Mouse (Mus musculus): ENCODE data around the gene Rtn4r. TPM values are rescaled to one million over a fixed set of nuclear protein-coding genes. Genes with fewer than 3 reads are reported as not detected.

Gene Rtn4r
- total and polyA plus RNA-seq, 2 experiments from 2014 or later = 28.0 to 33.5 TPM

- H3K9ac ChIP-seq = no peak overlapping the region
- H3K27me3 ChIP-seq (ENCODE audit: insufficient read depth, low read length) = no peaks in the 10 kb centered on the region
- H3K4me2 ChIP-seq (ENCODE audit: low read depth) = no peak overlapping the region
- ATAC-seq (peak; percentile 74; the same call in 1 of the 2 replicates), DNase-seq (peak; percentile 68)
- no peak overlapping the region for H3K4me3 ChIP-seq (ENCODE audit: low read depth, low read length)
- no peaks in the 10 kb centered on the region for H3K9me3 ChIP-seq (ENCODE audit: low read length)
- peak; percentile 85 for TF ChIP-seq CTCF (IDR thresholded peaks at IDR 0.05; ENCODE audit: low read depth)
- WGBS = 58% methylated on average over 5 of the region's 5 CpGs
- no peaks in the 10 kb centered on the region for H3K36me3 ChIP-seq (ENCODE audit: insufficient read depth)
- H3K4me1 ChIP-seq (ENCODE audit: insufficient read depth) = no peaks in the 10 kb centered on the region
- H3K27ac ChIP-seq (ENCODE audit: low read depth, low read length) = no peak overlapping the region
These were observed 19.0 kb upstream of the Rtn4r start for GRCm38 (mm10) chr16:18108221-18108966.

- H3K9ac ChIP-seq = no peak overlapping the region
- no peak overlapping the region for H3K4me3 ChIP-seq (ENCODE audit: low read depth, low read length)
- ATAC-seq = no peak
- no peaks in the 10 kb centered on the region for H3K36me3 ChIP-seq (ENCODE audit: insufficient read depth)
- H3K27me3 ChIP-seq (ENCODE audit: insufficient read depth, low read length) = no peaks in the 10 kb centered on the region
- no peaks in the 10 kb centered on the region for H3K9me3 ChIP-seq (ENCODE audit: low read length)
- TF ChIP-seq CTCF (IDR thresholded peaks at IDR 0.05; ENCODE audit: low read depth) = no peak
- no peak overlapping the region for H3K4me2 ChIP-seq (ENCODE audit: low read depth)
- WGBS = 80% methylated on average over 7 of the region's 7 CpGs
- no peak overlapping the region for H3K27ac ChIP-seq (ENCODE audit: low read depth, low read length)
- no peak for DNase-seq
- H3K4me1 ChIP-seq (ENCODE audit: insufficient read depth) = no peaks in the 10 kb centered on the region
These were observed 16.4 kb upstream of the Rtn4r start for GRCm38 (mm10) chr16:18111042-18111441.

- Histone ChIP-seq H3K36me3 (ENCODE audit: insufficient read depth) (no peaks in the 10 kb centered on the region), H3K27ac (ENCODE audit: low read depth, low read length) (0 out of 2 replicates have a peak overlapping the region, but pooled peaks have one; percentile 35), H3K27me3 (ENCODE audit: insufficient read depth, low read length) (no peaks in the 10 kb centered on the region), H3K4me2 (ENCODE audit: low read depth) (no peak overlapping the region), H3K4me3 (ENCODE audit: low read depth, low read length) (no peak overlapping the region), H3K4me1 (ENCODE audit: insufficient read depth) (no peaks in the 10 kb centered on the region), H3K9me3 (ENCODE audit: low read length) (no peaks in the 10 kb centered on the region), H3K9ac (no peak overlapping the region)
- 69% methylated on average over 4 of the region's 4 CpGs for WGBS
- TF ChIP-seq CTCF (IDR thresholded peaks at IDR 0.05; ENCODE audit: low read depth) = no peak
- ATAC-seq (no peak), DNase-seq (no peak)
These were observed 11.0 kb upstream of the Rtn4r start for GRCm38 (mm10) chr16:18116467-18116866.

- no peak for DNase-seq
- H3K27me3 ChIP-seq (ENCODE audit: insufficient read depth, low read length) = no peaks in the 10 kb centered on the region
- H3K36me3 ChIP-seq (ENCODE audit: insufficient read depth) = no peaks in the 10 kb centered on the region
- H3K9me3 ChIP-seq (ENCODE audit: low read length) = no peaks in the 10 kb centered on the region
- H3K9ac ChIP-seq = no peak overlapping the region
- TF ChIP-seq CTCF (IDR thresholded peaks at IDR 0.05; ENCODE audit: low read depth) = no peak
- H3K4me2 ChIP-seq (ENCODE audit: low read depth) = no peak overlapping the region
- H3K4me3 ChIP-seq (ENCODE audit: low read depth, low read length) = no peak overlapping the region
- ATAC-seq = no peak
- H3K4me1 ChIP-seq (ENCODE audit: insufficient read depth) = no peaks in the 10 kb centered on the region
- no peak overlapping the region for H3K27ac ChIP-seq (ENCODE audit: low read depth, low read length)
- 83% methylated on average over 3 of the region's 3 CpGs for WGBS
These were observed 9.2 kb upstream of the Rtn4r start for GRCm38 (mm10) chr16:18118285-18118684.

- no peak overlapping the region for H3K4me2 ChIP-seq (ENCODE audit: low read depth)
- 12% methylated on average over 8 of the region's 8 CpGs for WGBS
- peak; percentile 90 for TF ChIP-seq CTCF (IDR thresholded peaks at IDR 0.05; ENCODE audit: low read depth)
- H3K27ac ChIP-seq (ENCODE audit: low read depth, low read length) = no peak overlapping the region
- H3K4me3 ChIP-seq (ENCODE audit: low read depth, low read length) = no peak overlapping the region
- no peaks in the 10 kb centered on the region for H3K9me3 ChIP-seq (ENCODE audit: low read length)
- no peaks in the 10 kb centered on the region for H3K27me3 ChIP-seq (ENCODE audit: insufficient read depth, low read length)
- DNase-seq = peak; percentile 80
- no peaks in the 10 kb centered on the region for H3K4me1 ChIP-seq (ENCODE audit: insufficient read depth)
- no peak overlapping the region for H3K9ac ChIP-seq
- peak; percentile 89 for ATAC-seq
- no peaks in the 10 kb centered on the region for H3K36me3 ChIP-seq (ENCODE audit: insufficient read depth)
These were observed 8.3 kb upstream of the Rtn4r start for GRCm38 (mm10) chr16:18119031-18119730.

- no peak for ATAC-seq
- Histone ChIP-seq H3K9me3 (ENCODE audit: low read length) (no peaks in the 10 kb centered on the region), H3K4me2 (ENCODE audit: low read depth) (no peak overlapping the region), H3K36me3 (ENCODE audit: insufficient read depth) (no peaks in the 10 kb centered on the region), H3K4me3 (ENCODE audit: low read depth, low read length) (no peak overlapping the region), H3K27ac (ENCODE audit: low read depth, low read length) (no peak overlapping the region), H3K4me1 (ENCODE audit: insufficient read depth) (peaks cover 4% of the 10 kb centered on the region; the same call in 1 of the 2 replicates), H3K9ac (no peak overlapping the region), H3K27me3 (ENCODE audit: insufficient read depth, low read length) (no peaks in the 10 kb centered on the region)
- no peak for TF ChIP-seq CTCF (IDR thresholded peaks at IDR 0.05; ENCODE audit: low read depth)
- DNase-seq = no peak
- WGBS = 65% methylated on average over 2 of the region's 2 CpGs
These were observed 4.7 kb upstream of the Rtn4r start for GRCm38 (mm10) chr16:18122740-18123139.

- no peak for ATAC-seq
- Histone ChIP-seq H3K27me3 (ENCODE audit: insufficient read depth, low read length) (no peaks in the 10 kb centered on the region), H3K9ac (no peak overlapping the region), H3K4me2 (ENCODE audit: low read depth) (no peak overlapping the region), H3K4me3 (ENCODE audit: low read depth, low read length) (no peak overlapping the region), H3K36me3 (ENCODE audit: insufficient read depth) (no peaks in the 10 kb centered on the region), H3K4me1 (ENCODE audit: insufficient read depth) (peaks cover 4% of the 10 kb centered on the region; the same call in 1 of the 2 replicates), H3K27ac (ENCODE audit: low read depth, low read length) (no peak overlapping the region), H3K9me3 (ENCODE audit: low read length) (no peaks in the 10 kb centered on the region)
- DNase-seq = no peak
- WGBS = 50% methylated on average over 1 of the region's 1 CpGs
- no peak for TF ChIP-seq CTCF (IDR thresholded peaks at IDR 0.05; ENCODE audit: low read depth)
These were observed 4.0 kb upstream of the Rtn4r start for GRCm38 (mm10) chr16:18123471-18123870.
